Mouse (Mus musculus) embryonic facial prominence, embryonic 11.5 days (tissue): ENCODE results near the gene Rbfox3. TPM values are rescaled to one million over a fixed set of nuclear protein-coding genes. Genes with fewer than 3 reads are reported as not detected.

ENCODE experiments used
- ATAC-seq: fragments of 200-750 bp; cut with Nextera tagmentation; replicated peaks from 2 replicates; pipeline ENCODE4 v1.8.0; 2017; ENCODE audit warnings: low read depth; ENCODE audit not compliant: insufficient number of reproducible peaks, low FRiP score, low TSS enrichment
- DNase-seq: peaks from one replicate; pipeline ENCODE4 v3.0.0-alpha.2; 2015; ENCODE audit warnings: low spot score
- H3K27ac ChIP-seq: fragments of 300-500 bp; sonication (generic); replicated peaks from 2 replicates; pipeline ENCODE4 v1.5.1; 2014; ENCODE audit warnings: mild to moderate bottlenecking, low read depth, low read length, control low read depth
- H3K27me3 ChIP-seq: fragments of 300-500 bp; sonication (generic); 2 replicates; pipeline ENCODE4 v1.6.1; 2014; ENCODE audit warnings: mild to moderate bottlenecking, low read length, moderate library complexity, mixed read lengths; ENCODE audit not compliant: control insufficient read depth, insufficient read depth
- H3K36me3 ChIP-seq: fragments of 300-500 bp; sonication (generic); replicated peaks from 2 replicates; pipeline ENCODE4 v1.6.1; 2014; ENCODE audit warnings: low read depth, mild to moderate bottlenecking, low read length, moderate library complexity, mixed read lengths; ENCODE audit not compliant: control insufficient read depth, insufficient read depth
- H3K4me1 ChIP-seq: fragments of 300-500 bp; sonication (generic); 2 replicates; pipeline ENCODE4 v1.6.1; 2014; ENCODE audit warnings: low read length, mixed read lengths; ENCODE audit not compliant: control insufficient read depth, insufficient read depth
- H3K4me2 ChIP-seq: fragments of 300-500 bp; sonication (generic); 2 replicates; pipeline ENCODE4 v1.6.1; 2014; ENCODE audit warnings: low read depth, mild to moderate bottlenecking, control low read depth, low read length, moderate library complexity
- H3K4me3 ChIP-seq: fragments of 300-500 bp; sonication (generic); 2 replicates; pipeline ENCODE4 v1.5.1; 2014; ENCODE audit warnings: low read depth, low read length, control low read depth
- H3K9ac ChIP-seq: fragments of 300-500 bp; sonication (generic); replicated peaks from 2 replicates; pipeline ENCODE4 v1.6.1; 2014; ENCODE audit warnings: mild to moderate bottlenecking, control low read depth, low read length
- H3K9me3 ChIP-seq: fragments of 300-500 bp; sonication (generic); replicated peaks from 2 replicates; pipeline ENCODE4 v1.6.1; 2016; ENCODE audit warnings: mild to moderate bottlenecking, low read length, inconsistent platforms, mixed read lengths; ENCODE audit not compliant: control insufficient read depth
- WGBS: fragments of 180-500 bp; shearing (Covaris S2); extraction: QIAGEN DNeasy Blood & Tissue Kit; methylation state at CpG from one replicate; pipeline ENCODE4 v1.1.7; 2014; 5-methylcytosine and 5-hydroxymethylcytosine counted together
- polyA plus RNA-seq: library from polyadenylated mRNA; unstranded; fragments of >200 nt; fragmentation: Nextera tagmentation; extraction: Ambion mirVana; gene quantifications from 2 replicates; pipeline ENCODE4 v1.2.1, GENCODE M21; 2014

Rbfox3 gene
- polyA plus RNA-seq, 1 experiment from 2014 or later = 2.5 TPM

- no peak overlapping the region for H3K9ac ChIP-seq
- WGBS = 29% methylated on average over 7 of the region's 7 CpGs
Measured at GRCm38 (mm10) chr11:118874487-118875095, 36.8 kb downstream of the Rbfox3 start.

GRCm38 (mm10) chr11:118874022-118874421, 37.4 kb downstream of the Rbfox3 start:
- H3K4me1 ChIP-seq = peaks cover 3% of the 10 kb centered on the region; the same call in 1 of the 2 replicates
- ATAC-seq (no peak), DNase-seq (no peak)
- H3K9me3 ChIP-seq = no peaks in the 10 kb centered on the region
- H3K4me3 ChIP-seq = no peak overlapping the region
- no peak overlapping the region for H3K9ac ChIP-seq
- H3K27ac ChIP-seq = 0 out of 2 replicates have a peak overlapping the region, but pooled peaks have one; percentile 2
- H3K36me3 ChIP-seq = no peaks in the 10 kb centered on the region
- WGBS = 66% methylated on average over 11 of the region's 11 CpGs
- H3K27me3 ChIP-seq = no peaks in the 10 kb centered on the region
- H3K4me2 ChIP-seq = no peak overlapping the region

More at GRCm38 (mm10) chr11:118874487-118875095, 36.8 kb downstream of the Rbfox3 start:
- ATAC-seq (no peak), DNase-seq (no peak)
- no peak overlapping the region for H3K4me3 ChIP-seq
- H3K27ac ChIP-seq = 0 out of 2 replicates have a peak overlapping the region, but pooled peaks have one; percentile 2
- no peak overlapping the region for H3K4me2 ChIP-seq
- no peaks in the 10 kb centered on the region for H3K36me3 ChIP-seq
- no peaks in the 10 kb centered on the region for H3K27me3 ChIP-seq
- peaks cover 3% of the 10 kb centered on the region; the same call in 1 of the 2 replicates for H3K4me1 ChIP-seq
- no peaks in the 10 kb centered on the region for H3K9me3 ChIP-seq

GRCm38 (mm10) chr11:118871527-118871926, 39.9 kb downstream of the Rbfox3 start:
- Histone ChIP-seq H3K27me3 (no peaks in the 10 kb centered on the region), H3K36me3 (no peaks in the 10 kb centered on the region), H3K9ac (no peak overlapping the region), H3K4me1 (peaks cover 3% of the 10 kb centered on the region; the same call in 1 of the 2 replicates), H3K9me3 (no peaks in the 10 kb centered on the region), H3K27ac (no peak overlapping the region), H3K4me3 (no peak overlapping the region), H3K4me2 (no peak overlapping the region)
- WGBS = 86% methylated on average over 10 of the region's 10 CpGs
- no peak for DNase-seq
- no peak for ATAC-seq

GRCm38 (mm10) chr11:118863360-118863759, 48.0 kb downstream of the Rbfox3 start:
- no peaks in the 10 kb centered on the region for H3K9me3 ChIP-seq
- no peak overlapping the region for H3K4me3 ChIP-seq
- DNase-seq (no peak), ATAC-seq (no peak)
- H3K4me2 ChIP-seq = no peak overlapping the region
- no peaks in the 10 kb centered on the region for H3K4me1 ChIP-seq
- H3K27me3 ChIP-seq = no peaks in the 10 kb centered on the region
- 78% methylated on average over 3 of the region's 3 CpGs for WGBS
- H3K36me3 ChIP-seq = no peaks in the 10 kb centered on the region
- no peak overlapping the region for H3K9ac ChIP-seq
- no peak overlapping the region for H3K27ac ChIP-seq

GRCm38 (mm10) chr11:118861801-118862431, 49.5 kb downstream of the Rbfox3 start:
- DNase-seq (no peak), ATAC-seq (no peak)
- 90% methylated on average over 15 of the region's 15 CpGs for WGBS
- no peaks in the 10 kb centered on the region for H3K9me3 ChIP-seq
- no peak overlapping the region for H3K4me2 ChIP-seq
- H3K4me1 ChIP-seq = no peaks in the 10 kb centered on the region
- no peak overlapping the region for H3K9ac ChIP-seq
- no peak overlapping the region for H3K4me3 ChIP-seq
- no peaks in the 10 kb centered on the region for H3K36me3 ChIP-seq
- no peaks in the 10 kb centered on the region for H3K27me3 ChIP-seq
- no peak overlapping the region for H3K27ac ChIP-seq

- Histone ChIP-seq H3K9me3 (no peaks in the 10 kb centered on the region), H3K4me1 (no peaks in the 10 kb centered on the region), H3K4me3 (no peak overlapping the region), H3K9ac (no peak overlapping the region), H3K4me2 (no peak overlapping the region), H3K27ac (no peak overlapping the region), H3K36me3 (no peaks in the 10 kb centered on the region), H3K27me3 (no peaks in the 10 kb centered on the region)
- no peak for ATAC-seq
- 90% methylated on average over 6 of the region's 6 CpGs for WGBS
- no peak for DNase-seq
Measured at GRCm38 (mm10) chr11:118861246-118861645, 50.2 kb downstream of the Rbfox3 start.

- no peak overlapping the region for H3K4me3 ChIP-seq
- no peaks in the 10 kb centered on the region for H3K27me3 ChIP-seq
- H3K4me1 ChIP-seq = no peaks in the 10 kb centered on the region
- H3K36me3 ChIP-seq = no peaks in the 10 kb centered on the region
- no peak overlapping the region for H3K4me2 ChIP-seq
- H3K9ac ChIP-seq = no peak overlapping the region
- ATAC-seq = no peak
- H3K27ac ChIP-seq = no peak overlapping the region
- 87% methylated on average over 8 of the region's 8 CpGs for WGBS
- H3K9me3 ChIP-seq = no peaks in the 10 kb centered on the region
- DNase-seq = no peak
Measured at GRCm38 (mm10) chr11:118860812-118861211, 50.6 kb downstream of the Rbfox3 start.

- Histone ChIP-seq H3K4me1 (no peaks in the 10 kb centered on the region), H3K9me3 (no peaks in the 10 kb centered on the region), H3K27ac (no peak overlapping the region), H3K36me3 (no peaks in the 10 kb centered on the region), H3K27me3 (no peaks in the 10 kb centered on the region), H3K4me2 (no peak overlapping the region), H3K9ac (no peak overlapping the region), H3K4me3 (no peak overlapping the region)
- DNase-seq = no peak
- ATAC-seq = no peak
- WGBS = 75% methylated on average over 5 of the region's 5 CpGs
Measured at GRCm38 (mm10) chr11:118859839-118860238, 51.6 kb downstream of the Rbfox3 start.
